Mouse (Mus musculus) forebrain, embryonic 14.5 days (tissue): ENCODE measurements around the gene Trim21. TPM values are rescaled to one million over a fixed set of nuclear protein-coding genes. Genes with fewer than 3 reads are reported as not detected.

Source experiments
- ATAC-seq: fragments of 200-750 bp; cut with Nextera tagmentation; 2 replicates; pipeline ENCODE4 v1.8.0; 2017; ENCODE audit warnings: mild to moderate bottlenecking, moderate library complexity
- DNase-seq: peaks from one replicate; pipeline ENCODE4 v3.0.0-alpha.2; 2015; ENCODE audit warnings: low spot score
- H3K27ac ChIP-seq: fragments of 300-500 bp; sonication (generic); 2 replicates; pipeline ENCODE4 v1.5.1; 2014; ENCODE audit warnings: low read depth, mild to moderate bottlenecking, control low read depth, low read length, moderate library complexity
- H3K27me3 ChIP-seq: fragments of 300-500 bp; sonication (generic); replicated peaks from 2 replicates; pipeline ENCODE4 v1.6.1; 2014; ENCODE audit warnings: low read length, control low read depth, mixed read lengths; ENCODE audit not compliant: control insufficient read depth, insufficient read depth
- H3K36me3 ChIP-seq: fragments of 300-500 bp; sonication (generic); 2 replicates; pipeline ENCODE4 v1.6.1; 2014; ENCODE audit warnings: low read length, control low read depth; ENCODE audit not compliant: control insufficient read depth, insufficient read depth
- H3K4me1 ChIP-seq: fragments of 300-500 bp; sonication (generic); 2 replicates; pipeline ENCODE4 v1.6.1; 2014; ENCODE audit warnings: antibody characterized with exemption, low read length, control low read depth; ENCODE audit not compliant: control insufficient read depth, insufficient read depth
- H3K4me2 ChIP-seq: fragments of 300-500 bp; sonication (generic); 2 replicates; pipeline ENCODE4 v1.6.1; 2014; ENCODE audit warnings: mild to moderate bottlenecking, control low read depth, low read length
- H3K4me3 ChIP-seq: fragments of 300-500 bp; sonication (generic); 2 replicates; pipeline ENCODE4 v1.5.1; 2014; ENCODE audit warnings: low read depth, low read length, control low read depth
- H3K9ac ChIP-seq: fragments of 300-500 bp; sonication (generic); 2 replicates; pipeline ENCODE4 v1.6.1; 2014; ENCODE audit warnings: mild to moderate bottlenecking, low read length, control low read depth, moderate library complexity
- H3K9me3 ChIP-seq: fragments of 300-500 bp; sonication (generic); replicated peaks from 2 replicates; pipeline ENCODE4 v1.6.1; 2016; ENCODE audit warnings: low read length, control low read depth, mixed read lengths; ENCODE audit not compliant: control insufficient read depth
- WGBS: fragments of 180-500 bp; shearing (Covaris S2); extraction: QIAGEN DNeasy Blood & Tissue Kit; methylation state at CpG from one replicate; pipeline ENCODE4 v1.1.7; 2014; 5-methylcytosine and 5-hydroxymethylcytosine counted together
- polyA plus RNA-seq: library from polyadenylated mRNA; unstranded; fragments of >200 nt; fragmentation: Nextera tagmentation; extraction: Ambion mirVana; gene quantifications from 2 replicates; pipeline ENCODE4 v1.2.1, GENCODE M21; 2014

Trim21 gene
- not detected in 2 replicates for polyA plus RNA-seq

DNA sequence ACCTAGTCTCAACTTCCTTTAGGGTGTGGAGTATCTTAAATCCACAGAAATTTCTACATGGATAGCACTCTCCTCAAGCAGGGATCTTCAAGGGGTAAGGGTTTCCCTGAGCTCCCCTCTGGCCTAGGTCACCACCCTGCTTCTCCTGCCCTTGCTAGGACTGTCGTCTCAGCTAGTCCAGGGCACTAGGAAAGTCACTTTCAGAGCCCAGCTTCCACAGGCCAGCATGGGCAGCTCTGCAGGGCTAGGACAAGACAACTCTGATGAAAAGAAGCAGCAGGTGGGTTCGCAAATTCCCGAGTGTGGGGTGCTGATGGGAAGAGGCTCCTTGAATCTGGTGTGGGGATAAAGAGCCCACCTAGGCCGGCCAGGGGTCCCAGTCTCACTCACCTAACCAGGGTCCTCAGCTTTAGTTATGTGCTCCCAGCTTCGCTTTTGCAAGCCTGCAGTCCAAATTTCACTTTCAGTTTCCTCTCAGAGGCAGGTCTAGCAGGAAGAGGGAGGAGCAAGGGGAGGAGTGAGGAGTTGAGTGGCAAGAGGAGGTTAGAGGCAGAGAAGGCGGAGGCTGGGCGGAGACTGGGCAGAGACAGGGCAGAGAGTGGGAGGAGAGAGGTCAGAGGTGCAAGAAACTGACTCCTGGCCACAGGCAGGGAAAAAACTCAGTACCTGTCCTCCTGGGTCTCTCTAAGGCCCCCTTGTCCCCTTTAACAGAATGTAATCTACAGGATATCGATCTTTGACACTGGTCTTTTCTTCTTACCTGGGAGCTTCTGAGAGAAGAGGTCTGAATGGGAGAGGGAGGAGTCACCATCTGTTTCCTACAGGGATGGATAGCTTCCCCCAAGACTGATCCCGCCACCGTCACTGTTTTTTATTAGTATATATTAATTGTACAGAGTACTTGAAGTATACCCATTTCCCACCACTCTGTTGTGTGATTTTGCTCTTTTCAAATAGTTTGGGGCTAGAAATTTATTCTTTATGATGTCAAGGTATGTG lies at the start of gene Trim21:
Gene Trim21, minus strand, starts transcription at position 488 of the 999 bp plus-strand sequence.
- no peak within 1 kb of the TSS for H3K27ac ChIP-seq
- ATAC-seq (peak; percentile 57; the same call in 1 of the 2 replicates), DNase-seq (peak; percentile 26)
- H3K4me2 ChIP-seq, result peak within 1 kb of the TSS; percentile 26
- no peaks in the 10 kb centered on the region for H3K4me1 ChIP-seq
- peak within 1 kb of the TSS; percentile 6; the same call in 1 of the 2 replicates for H3K4me3 ChIP-seq
- WGBS, result 22% methylated on average over 10 of the region's 10 CpGs
- H3K9ac ChIP-seq, result no peak within 1 kb of the TSS; the same call in 1 of the 2 replicates
- no peaks in the 10 kb centered on the region for H3K9me3 ChIP-seq
- H3K27me3 ChIP-seq, result no peaks in the 10 kb centered on the region
- H3K36me3 ChIP-seq, result no peaks in the 10 kb centered on the region

GRCm38 (mm10) chr7:102597378-102598031 lies 32.2 kb upstream of the Trim21 start, which contains the start of gene Olfr552:
Gene Olfr552, plus strand, starts transcription at chr7:102597770.
- ATAC-seq, result no peak
- no peaks in the 10 kb centered on the region for H3K4me1 ChIP-seq
- WGBS, result 50% methylated on average over 1 of the region's 1 CpGs

GRCm38 (mm10) chr7:102591786-102592185 lies 26.5 kb upstream of the Trim21 start, which contains the start of gene Olfr551:
Gene Olfr551, minus strand, starts transcription at chr7:102591886.
- WGBS, result 91% methylated on average over 3 of the region's 3 CpGs
- Histone ChIP-seq H3K36me3 (no peaks in the 10 kb centered on the region), H3K27ac (no peak within 1 kb of the TSS), H3K4me3 (no peak within 1 kb of the TSS), H3K27me3 (no peaks in the 10 kb centered on the region), H3K4me2 (no peak within 1 kb of the TSS), H3K9ac (no peak within 1 kb of the TSS), H3K9me3 (no peaks in the 10 kb centered on the region), H3K4me1 (no peaks in the 10 kb centered on the region)
- ATAC-seq (no peak), DNase-seq (no peak)

More at GRCm38 (mm10) chr7:102597378-102598031, 32.2 kb upstream of the Trim21 start, which contains the start of gene Olfr552:
- no peak within 1 kb of the TSS for H3K27ac ChIP-seq
- H3K4me2 ChIP-seq, result no peak within 1 kb of the TSS
- H3K36me3 ChIP-seq, result no peaks in the 10 kb centered on the region
- H3K27me3 ChIP-seq, result no peaks in the 10 kb centered on the region
- no peak within 1 kb of the TSS for H3K4me3 ChIP-seq
- no peak within 1 kb of the TSS for H3K9ac ChIP-seq
- no peak for DNase-seq
- H3K9me3 ChIP-seq, result no peaks in the 10 kb centered on the region

GRCm38 (mm10) chr7:102575998-102576397 lies 10.7 kb upstream of the Trim21 start:
- Histone ChIP-seq H3K4me2 (no peak overlapping the region), H3K9me3 (no peaks in the 10 kb centered on the region), H3K4me1 (no peaks in the 10 kb centered on the region), H3K9ac (no peak overlapping the region), H3K4me3 (no peak overlapping the region), H3K36me3 (no peaks in the 10 kb centered on the region), H3K27me3 (no peaks in the 10 kb centered on the region), H3K27ac (no peak overlapping the region)
- ATAC-seq (no peak), DNase-seq (no peak)
- WGBS, result 49% methylated on average over 6 of the region's 6 CpGs

DNA sequence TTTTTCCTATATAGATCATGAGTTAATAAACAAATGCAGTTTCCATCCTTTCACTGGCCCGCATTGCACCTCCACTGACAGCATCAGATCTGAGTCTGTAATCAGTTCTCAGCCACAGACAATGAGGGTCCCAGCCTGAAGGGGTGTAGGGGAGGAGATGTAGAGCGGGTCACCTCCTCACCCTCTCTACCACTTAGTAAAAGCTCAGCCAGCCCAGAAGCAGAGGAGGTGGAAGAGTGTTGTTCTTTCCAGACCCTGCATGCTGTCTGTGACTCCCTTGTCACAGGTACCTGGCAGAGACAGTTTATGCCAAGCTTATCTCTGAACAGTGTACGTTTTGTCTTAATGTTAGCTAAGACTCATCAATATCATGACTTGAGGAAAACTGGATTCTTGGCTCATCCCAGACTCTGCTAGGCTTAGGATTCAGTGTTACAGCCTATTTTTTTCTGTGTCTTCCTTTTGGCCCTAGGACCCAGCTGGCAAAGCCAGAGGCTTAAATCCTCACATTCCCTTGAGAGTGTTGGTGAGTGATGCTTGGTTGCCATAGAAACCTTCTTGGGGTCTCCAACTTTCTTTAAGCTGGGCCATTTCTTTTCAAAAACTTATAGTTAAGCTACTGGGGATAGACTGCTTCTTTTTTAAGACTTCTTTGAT lies 8.0 kb upstream of the Trim21 start:
- H3K36me3 ChIP-seq, result no peaks in the 10 kb centered on the region
- H3K4me1 ChIP-seq, result no peaks in the 10 kb centered on the region
- no peaks in the 10 kb centered on the region for H3K9me3 ChIP-seq
- ATAC-seq, result no peak
- no peak overlapping the region for H3K27ac ChIP-seq
- no peaks in the 10 kb centered on the region for H3K27me3 ChIP-seq
- DNase-seq, result peak; percentile 30
- no peak overlapping the region for H3K4me2 ChIP-seq
- H3K9ac ChIP-seq, result no peak overlapping the region
- 61% methylated on average over 3 of the region's 3 CpGs for WGBS
- no peak overlapping the region for H3K4me3 ChIP-seq

- no peak within 1 kb of the TSS for H3K4me3 ChIP-seq
- no peaks in the 10 kb centered on the region for H3K9me3 ChIP-seq
- DNase-seq, result no peak
- no peak within 1 kb of the TSS for H3K4me2 ChIP-seq
- no peaks in the 10 kb centered on the region for H3K36me3 ChIP-seq
- 94% methylated on average over 8 of the region's 8 CpGs for WGBS
- no peaks in the 10 kb centered on the region for H3K27me3 ChIP-seq
- no peak within 1 kb of the TSS for H3K9ac ChIP-seq
- no peak for ATAC-seq
- no peak within 1 kb of the TSS for H3K27ac ChIP-seq
- H3K4me1 ChIP-seq, result no peaks in the 10 kb centered on the region
Observed at GRCm38 (mm10) chr7:102571142-102571541, 5.9 kb upstream of the Trim21 start, which contains the start of gene Olfr550. Gene Olfr550, plus strand, starts transcription at chr7:102571442.

DNA sequence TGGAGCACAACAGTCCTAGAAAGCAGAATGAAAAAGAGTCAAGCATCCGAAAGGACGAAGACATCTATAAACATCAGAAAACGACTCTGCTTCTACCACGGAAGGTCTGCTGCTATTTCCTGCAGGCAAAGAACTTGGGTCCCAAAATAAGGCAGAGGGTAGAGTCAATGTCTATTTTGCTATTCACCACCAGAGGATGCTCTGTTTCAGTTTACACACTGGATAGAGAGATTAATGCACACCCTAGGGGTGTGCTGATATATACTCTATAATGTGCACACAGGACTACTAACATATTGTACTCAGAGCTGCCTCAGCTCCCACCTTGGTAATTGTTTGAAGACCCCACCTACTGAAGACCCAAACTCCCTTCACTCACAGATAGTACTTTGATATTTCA lies 933 bp upstream of the Trim21 start:
- ATAC-seq (no peak), DNase-seq (no peak)
- Histone ChIP-seq H3K4me2 (no peak overlapping the region), H3K9ac (no peak overlapping the region), H3K9me3 (no peaks in the 10 kb centered on the region), H3K4me1 (no peaks in the 10 kb centered on the region), H3K27ac (no peak overlapping the region), H3K36me3 (no peaks in the 10 kb centered on the region), H3K27me3 (no peaks in the 10 kb centered on the region), H3K4me3 (no peak overlapping the region)
- WGBS, result 88% methylated on average over 4 of the region's 4 CpGs

DNA sequence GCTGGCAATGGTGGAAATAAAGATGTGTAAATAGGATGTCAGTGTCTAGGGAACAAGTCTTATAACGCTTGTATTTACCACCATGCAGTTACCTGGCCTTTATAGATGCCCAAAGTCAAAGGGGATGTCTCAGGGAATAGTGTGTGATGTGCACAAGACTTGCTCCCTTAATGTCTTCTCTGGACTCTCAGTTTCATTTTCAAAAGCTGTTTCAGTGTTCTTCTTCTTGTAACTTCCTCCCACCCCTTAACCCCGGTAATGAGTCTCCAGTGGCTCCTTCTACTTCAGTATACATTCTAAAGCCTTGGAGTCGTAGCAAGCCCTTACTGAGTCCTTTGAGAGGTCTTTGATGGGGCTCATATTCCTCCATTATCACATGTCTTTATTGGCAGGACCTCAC lies 12.0 kb downstream of the Trim21 start:
- ATAC-seq, result no peak

More for the DNA sequence above, 12.0 kb downstream of the Trim21 start:
- DNase-seq, result no peak
- Histone ChIP-seq H3K27me3 (no peaks in the 10 kb centered on the region), H3K9ac (no peak overlapping the region), H3K4me3 (no peak overlapping the region), H3K27ac (no peak overlapping the region), H3K4me2 (no peak overlapping the region), H3K4me1 (no peaks in the 10 kb centered on the region), H3K36me3 (no peaks in the 10 kb centered on the region), H3K9me3 (no peaks in the 10 kb centered on the region)
- 91% methylated on average over 3 of the region's 3 CpGs for WGBS
